Comparison of ENCODE assay signal across 16 mouse cellular contexts in genomic region chr15:28595725-28596124, GRCm38 (mm10).
"Had no signal": no experiment of that assay in that cellular context is flagged by ENCODE, and none has a peak within 500 bp of the region (broad histone marks: within the 10 kb centered on the region; RNA-seq: fewer than 3 reads in every experiment).

No protein-coding gene starts in this region.

- H3K27me3 ChIP-seq: kidney, embryonic 15.5 days; limb, embryonic 13.5 days; midbrain, embryonic 15.5 days; neural tube, embryonic 13.5 days had no signal

- H3K9ac ChIP-seq: kidney, embryonic 15.5 days; limb, embryonic 13.5 days; lung, embryonic 14.5 days; midbrain, embryonic 15.5 days; neural tube, embryonic 13.5 days had no signal

- H3K4me1 ChIP-seq: kidney, embryonic 15.5 days; limb, embryonic 13.5 days; midbrain, embryonic 10.5 days; midbrain, embryonic 15.5 days had no signal

- H3K9me3 ChIP-seq: kidney, embryonic 15.5 days; limb, embryonic 13.5 days; midbrain, embryonic 10.5 days; midbrain, embryonic 15.5 days; neural tube, embryonic 13.5 days had no signal

- H3K4me3 ChIP-seq: kidney, embryonic 15.5 days; limb, embryonic 13.5 days; midbrain, embryonic 10.5 days; midbrain, embryonic 15.5 days; neural tube, embryonic 13.5 days had no signal

- H3K36me3 ChIP-seq: kidney, embryonic 15.5 days; limb, embryonic 13.5 days; midbrain, embryonic 10.5 days; midbrain, embryonic 15.5 days; neural tube, embryonic 13.5 days had no signal

- H3K4me2 ChIP-seq: kidney, embryonic 15.5 days; limb, embryonic 13.5 days; liver, embryonic 11.5 days; lung, embryonic 14.5 days; midbrain, embryonic 15.5 days; neural tube, embryonic 13.5 days had no signal

- DNase-seq: kidney, postnatal 14 days; left cerebral cortex, postnatal 4 days; lung, embryonic 14.5 days; lung, postnatal 10 days; lung, postnatal 4 days; retina, postnatal 1 day; right cerebral cortex, postnatal 25 days; spleen, adult 18-20 months; thymus, adult 18-20 months; thymus, postnatal 14 days had no signal

- H3K27ac ChIP-seq: kidney, embryonic 15.5 days; limb, embryonic 13.5 days; midbrain, embryonic 10.5 days; midbrain, embryonic 15.5 days; neural tube, embryonic 13.5 days had no signal

- ATAC-seq: midbrain, embryonic 15.5 days had no signal
